Mouse (Mus musculus) midbrain, embryonic 15.5 days (tissue): ENCODE results near the gene 1700017N19Rik. TPM values are rescaled to one million over a fixed set of nuclear protein-coding genes. Genes with fewer than 3 reads are reported as not detected.

Experiments used
- ATAC-seq: fragments of 200-750 bp; cut with Nextera tagmentation; replicated peaks from 2 replicates; pipeline ENCODE4 v1.8.0; 2017; ENCODE audit warnings: moderate TSS enrichment
- H3K27ac ChIP-seq: fragments of 300-500 bp; sonication (generic); 2 replicates; pipeline ENCODE4 v1.5.1; 2015; ENCODE audit warnings: mild to moderate bottlenecking, inconsistent platforms
- H3K27me3 ChIP-seq: fragments of 300-500 bp; sonication (generic); replicated peaks from 2 replicates; pipeline ENCODE4 v1.6.1; 2015; ENCODE audit warnings: inconsistent platforms
- H3K36me3 ChIP-seq: fragments of 300-500 bp; sonication (generic); replicated peaks from 2 replicates; pipeline ENCODE4 v1.6.1; 2015; ENCODE audit warnings: inconsistent platforms
- H3K4me1 ChIP-seq: fragments of 300-500 bp; sonication (generic); 2 replicates; pipeline ENCODE4 v1.6.1; 2015; ENCODE audit warnings: inconsistent platforms
- H3K4me2 ChIP-seq: fragments of 300-500 bp; sonication (generic); 2 replicates; pipeline ENCODE4 v1.6.1; 2015; ENCODE audit warnings: inconsistent platforms, mild to moderate bottlenecking, moderate library complexity
- H3K4me3 ChIP-seq: fragments of 300-500 bp; sonication (generic); 2 replicates; pipeline ENCODE4 v1.5.1; 2015; ENCODE audit warnings: mild to moderate bottlenecking, inconsistent platforms
- H3K9ac ChIP-seq: fragments of 300-500 bp; sonication (generic); 2 replicates; pipeline ENCODE4 v1.6.1; 2015; ENCODE audit warnings: mild to moderate bottlenecking, inconsistent platforms
- H3K9me3 ChIP-seq: fragments of 300-500 bp; sonication (generic); 2 replicates; pipeline ENCODE4 v1.6.1; 2016; ENCODE audit warnings: inconsistent platforms
- WGBS: fragments of 180-500 bp; shearing (Covaris S2); methylation state at CpG from one replicate; pipeline ENCODE4 v1.1.7; 2015; ENCODE audit warnings: mixed read lengths; 5-methylcytosine and 5-hydroxymethylcytosine counted together
- polyA plus RNA-seq: library from polyadenylated mRNA; unstranded; fragments of >200 nt; fragmentation: Nextera tagmentation; extraction: Ambion mirVana; gene quantifications from 2 replicates; pipeline ENCODE4 v1.2.1, GENCODE M21; 2015

Gene 1700017N19Rik
- polyA plus RNA-seq, 1 experiment from 2014 or later: 0.15 TPM

DNA sequence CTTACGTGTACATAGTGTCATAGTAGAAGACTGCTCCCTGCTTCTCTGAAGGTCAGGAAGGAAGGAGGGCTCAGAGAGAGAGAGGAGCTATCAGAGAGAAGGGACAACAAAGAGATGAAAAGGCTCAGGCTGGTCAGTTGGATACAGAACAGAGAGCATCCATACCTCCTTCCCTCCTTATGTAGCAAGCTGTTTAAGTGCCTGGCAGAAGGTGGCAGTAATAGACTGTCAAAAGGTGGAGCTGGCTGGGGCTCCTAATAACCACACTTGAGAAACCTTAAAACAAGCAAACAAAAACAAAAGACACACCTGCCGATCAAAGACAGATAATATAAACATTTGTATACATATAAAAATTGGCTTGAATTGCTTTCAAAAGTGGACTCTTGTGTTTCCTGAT, 14.0 kb downstream of the 1700017N19Rik start:
- Histone ChIP-seq H3K27me3 (no peaks in the 10 kb centered on the region), H3K4me1 (peaks cover 6% of the 10 kb centered on the region; the same call in 1 of the 2 replicates), H3K27ac (peak overlapping the region; percentile 65), H3K4me3 (no peak overlapping the region), H3K4me2 (0 out of 2 replicates have a peak overlapping the region, but pooled peaks have one; percentile 9), H3K9ac (no peak overlapping the region), H3K36me3 (no peaks in the 10 kb centered on the region), H3K9me3 (no peaks in the 10 kb centered on the region)
- ATAC-seq: peak; percentile 89
- WGBS: 63% methylated on average over 2 of the region's 2 CpGs

DNA sequence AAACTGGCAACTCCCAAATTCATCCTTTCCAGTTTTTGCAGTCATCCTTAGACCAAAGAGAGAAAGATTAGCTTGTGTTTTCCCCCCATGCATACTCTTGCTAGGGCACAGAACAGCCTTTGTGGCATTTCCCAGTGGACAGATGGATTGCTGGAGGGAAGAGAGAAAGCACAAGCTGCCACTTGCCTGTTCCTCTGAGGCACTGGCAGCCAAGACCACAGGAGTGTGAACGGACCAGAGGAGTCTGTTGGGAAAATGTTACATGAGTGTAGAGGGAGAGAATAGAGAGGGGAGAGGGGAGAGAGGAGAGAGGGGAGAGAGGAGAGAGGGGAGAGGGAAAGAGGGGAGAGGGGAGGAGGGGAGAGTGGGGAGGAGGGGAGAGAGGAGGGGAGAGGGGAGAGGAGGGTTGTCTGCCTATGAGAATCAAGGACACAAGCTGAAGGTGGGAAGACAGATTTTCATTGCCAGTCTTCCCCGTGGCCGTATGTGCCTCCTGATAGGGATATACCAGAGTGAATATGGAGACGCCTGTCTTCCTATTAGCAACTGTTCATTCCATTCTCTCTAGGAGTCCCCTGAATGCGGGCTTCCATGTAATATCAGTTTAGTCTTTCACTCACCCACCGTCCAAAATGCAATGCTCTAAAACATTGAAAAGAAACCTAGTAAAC, 27.1 kb downstream of the 1700017N19Rik start:
- no peak overlapping the region for H3K9ac ChIP-seq
- no peak overlapping the region for H3K4me2 ChIP-seq
- H3K9me3 ChIP-seq: no peaks in the 10 kb centered on the region
- H3K4me1 ChIP-seq: no peaks in the 10 kb centered on the region
- no peak overlapping the region for H3K4me3 ChIP-seq
- ATAC-seq: no peak
- 68% methylated on average over 6 of the region's 6 CpGs for WGBS
- no peaks in the 10 kb centered on the region for H3K36me3 ChIP-seq
- H3K27me3 ChIP-seq: no peaks in the 10 kb centered on the region
- H3K27ac ChIP-seq: no peak overlapping the region

DNA sequence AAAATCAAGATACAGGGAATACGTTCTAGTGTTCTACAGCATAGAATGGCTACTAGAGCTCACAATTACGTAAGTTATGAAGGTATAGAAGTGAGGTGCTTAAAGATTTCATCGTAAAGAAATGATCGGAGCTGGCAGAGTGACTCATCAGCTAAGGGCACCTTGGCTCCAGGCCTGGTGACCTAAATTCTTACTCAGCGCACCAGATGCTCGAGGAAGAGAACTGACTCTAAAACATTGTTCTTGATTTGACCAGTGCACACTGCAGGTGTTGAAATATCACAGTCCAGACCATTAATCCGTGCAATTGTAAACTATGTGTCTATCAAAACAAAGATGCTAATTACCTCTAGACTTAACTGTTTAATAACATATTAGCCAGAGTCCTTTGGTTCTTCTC, 29.2 kb downstream of the 1700017N19Rik start:
- no peak overlapping the region for H3K9ac ChIP-seq
- ATAC-seq: no peak
- H3K36me3 ChIP-seq: no peaks in the 10 kb centered on the region
- no peaks in the 10 kb centered on the region for H3K9me3 ChIP-seq
- no peaks in the 10 kb centered on the region for H3K4me1 ChIP-seq
- WGBS: 95% methylated on average over 7 of the region's 7 CpGs
- H3K27me3 ChIP-seq: no peaks in the 10 kb centered on the region
- H3K27ac ChIP-seq: no peak overlapping the region
- H3K4me3 ChIP-seq: no peak overlapping the region
- H3K4me2 ChIP-seq: no peak overlapping the region

GRCm38 (mm10) chr10:100620040-100620439, 29.8 kb downstream of the 1700017N19Rik start:
- no peak overlapping the region for H3K9ac ChIP-seq
- no peaks in the 10 kb centered on the region for H3K36me3 ChIP-seq
- H3K4me3 ChIP-seq: no peak overlapping the region
- H3K27ac ChIP-seq: no peak overlapping the region
- no peak for ATAC-seq
- no peaks in the 10 kb centered on the region for H3K27me3 ChIP-seq
- no peak overlapping the region for H3K4me2 ChIP-seq
- H3K4me1 ChIP-seq: no peaks in the 10 kb centered on the region
- H3K9me3 ChIP-seq: no peaks in the 10 kb centered on the region
- WGBS: 89% methylated on average over 12 of the region's 12 CpGs

DNA sequence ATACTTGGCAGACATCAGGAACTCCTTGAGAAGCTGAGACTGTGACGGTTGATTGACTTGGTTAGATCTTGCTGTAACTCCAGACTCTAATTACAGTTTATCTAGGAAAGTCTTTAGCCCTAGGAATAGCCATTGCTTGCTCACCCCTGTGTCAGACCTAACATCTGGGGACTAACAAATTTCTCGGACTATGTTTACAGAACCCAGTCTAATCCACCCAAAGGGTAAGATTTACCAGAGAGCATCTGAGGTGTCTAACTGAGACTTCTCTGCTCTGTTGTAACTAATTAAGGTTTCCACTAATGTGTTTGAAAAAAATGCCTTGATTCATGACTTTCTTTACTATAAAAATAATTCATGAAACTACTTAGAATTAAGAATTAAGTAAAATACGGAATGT, 32.2 kb downstream of the 1700017N19Rik start:
- Histone ChIP-seq H3K27ac (no peak overlapping the region), H3K4me3 (no peak overlapping the region), H3K4me2 (no peak overlapping the region), H3K27me3 (no peaks in the 10 kb centered on the region), H3K9ac (no peak overlapping the region), H3K9me3 (no peaks in the 10 kb centered on the region), H3K4me1 (no peaks in the 10 kb centered on the region), H3K36me3 (no peaks in the 10 kb centered on the region)
- 78% methylated on average over 3 of the region's 3 CpGs for WGBS
- ATAC-seq: no peak

- no peaks in the 10 kb centered on the region for H3K9me3 ChIP-seq
- H3K27ac ChIP-seq: peak overlapping the region; percentile 80
- WGBS: 19% methylated on average over 20 of the region's 20 CpGs
- H3K9ac ChIP-seq: 0 out of 2 replicates have a peak overlapping the region, but pooled peaks have one; percentile 17
- 0 out of 2 replicates have a peak, but pooled peaks cover 2% of the 10 kb centered on the region for H3K4me1 ChIP-seq
- peak overlapping the region; percentile 13 for H3K4me3 ChIP-seq
- no peaks in the 10 kb centered on the region for H3K27me3 ChIP-seq
- no peaks in the 10 kb centered on the region for H3K36me3 ChIP-seq
- peak overlapping the region; percentile 37 for H3K4me2 ChIP-seq
- peak; percentile 87 for ATAC-seq
Observed at GRCm38 (mm10) chr10:100629762-100630438, 39.6 kb downstream of the 1700017N19Rik start.

DNA sequence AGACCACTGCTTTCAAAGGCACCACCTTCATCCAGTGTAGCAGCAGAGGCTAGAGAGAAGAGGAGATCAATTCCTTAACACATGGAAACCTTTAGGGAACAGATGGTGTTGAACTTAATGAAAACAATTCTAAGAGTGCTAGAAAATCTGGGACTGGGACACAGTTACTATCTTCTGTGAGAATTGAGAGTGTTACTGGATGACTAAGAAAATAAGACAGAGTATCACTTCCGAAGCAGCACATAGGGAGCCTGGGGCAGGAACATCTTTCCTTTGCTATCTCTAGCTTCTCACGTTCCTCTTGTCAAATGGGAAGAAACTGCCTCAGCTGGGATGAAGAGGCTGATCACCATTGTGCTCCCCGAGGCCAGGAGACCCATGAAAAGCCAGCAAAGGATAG, 52.6 kb downstream of the 1700017N19Rik start:
- Histone ChIP-seq H3K36me3 (no peaks in the 10 kb centered on the region), H3K27me3 (no peaks in the 10 kb centered on the region), H3K27ac (no peak overlapping the region), H3K4me2 (no peak overlapping the region), H3K4me1 (no peaks in the 10 kb centered on the region), H3K4me3 (no peak overlapping the region), H3K9me3 (no peaks in the 10 kb centered on the region), H3K9ac (no peak overlapping the region)
- WGBS: 84% methylated on average over 3 of the region's 3 CpGs
- ATAC-seq: no peak

DNA sequence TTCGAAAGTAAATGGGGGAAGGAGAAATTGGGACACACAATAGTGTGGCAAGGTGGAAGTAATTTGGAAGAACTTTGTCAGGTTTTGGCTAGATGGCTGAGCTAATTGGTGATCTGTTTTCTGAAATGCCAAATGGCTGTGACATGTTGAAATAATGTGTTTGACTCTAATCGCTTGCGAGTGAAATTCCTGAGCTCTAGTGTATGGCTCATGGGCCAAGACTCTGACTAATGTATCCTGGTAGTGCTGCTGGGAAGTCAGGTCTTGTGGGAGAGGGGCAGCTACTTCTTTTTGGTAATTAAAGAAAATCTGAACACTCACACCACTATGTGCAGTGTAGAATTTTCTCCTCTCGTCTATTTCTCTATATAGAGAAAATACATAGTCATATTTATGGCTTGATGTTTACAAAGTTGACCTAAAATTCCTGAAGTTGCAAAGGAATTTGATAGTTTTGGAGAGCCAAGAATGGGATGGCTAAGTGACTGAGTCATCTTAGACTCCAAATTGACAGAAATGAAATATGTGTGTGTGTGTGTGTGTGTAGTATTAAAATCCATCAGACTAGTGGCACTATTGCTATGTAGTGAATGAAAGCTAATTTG, 55.1 kb downstream of the 1700017N19Rik start:
- 84% methylated on average over 4 of the region's 4 CpGs for WGBS
- no peak overlapping the region for H3K4me2 ChIP-seq
- no peak for ATAC-seq

GRCm38 (mm10) chr10:100654183-100654582, 63.9 kb downstream of the 1700017N19Rik start:
- Histone ChIP-seq H3K27ac (no peak overlapping the region), H3K4me1 (no peaks in the 10 kb centered on the region), H3K9me3 (no peaks in the 10 kb centered on the region), H3K9ac (no peak overlapping the region), H3K4me3 (no peak overlapping the region), H3K36me3 (no peaks in the 10 kb centered on the region), H3K27me3 (no peaks in the 10 kb centered on the region), H3K4me2 (no peak overlapping the region)
- no peak for ATAC-seq

More for the DNA sequence above, 55.1 kb downstream of the 1700017N19Rik start:
- H3K27me3 ChIP-seq: no peaks in the 10 kb centered on the region
- no peaks in the 10 kb centered on the region for H3K36me3 ChIP-seq
- no peaks in the 10 kb centered on the region for H3K9me3 ChIP-seq
- no peak overlapping the region for H3K4me3 ChIP-seq
- no peak overlapping the region for H3K9ac ChIP-seq
- no peak overlapping the region for H3K27ac ChIP-seq
- no peaks in the 10 kb centered on the region for H3K4me1 ChIP-seq

GRCm38 (mm10) chr10:100661970-100662590, 71.8 kb downstream of the 1700017N19Rik start:
- 42% methylated on average over 2 of the region's 2 CpGs for WGBS
- H3K36me3 ChIP-seq: no peaks in the 10 kb centered on the region
- ATAC-seq: 0 out of 2 replicates have a peak, but pooled peaks have one; percentile 45
- H3K4me2 ChIP-seq: no peak overlapping the region
- no peaks in the 10 kb centered on the region for H3K27me3 ChIP-seq
- H3K27ac ChIP-seq: no peak overlapping the region
- no peaks in the 10 kb centered on the region for H3K4me1 ChIP-seq
- no peak overlapping the region for H3K4me3 ChIP-seq
- no peaks in the 10 kb centered on the region for H3K9me3 ChIP-seq
- no peak overlapping the region for H3K9ac ChIP-seq
